Mouse (Mus musculus) lung, embryonic 14.5 days (tissue): ENCODE results near the gene Cpox. TPM values are rescaled to one million over a fixed set of nuclear protein-coding genes. Genes with fewer than 3 reads are reported as not detected.

Experiments used
- ATAC-seq: fragments of 200-750 bp; cut with Nextera tagmentation; 2 replicates; pipeline ENCODE4 v1.8.0; 2017; ENCODE audit warnings: mild to moderate bottlenecking, moderate TSS enrichment, moderate library complexity; ENCODE audit not compliant: insufficient read depth
- DNase-seq: peaks from one replicate; pipeline ENCODE4 v3.0.0-alpha.2; 2015
- H3K27ac ChIP-seq: fragments of 300-500 bp; sonication (generic); 2 replicates; pipeline ENCODE4 v1.5.1; 2014; ENCODE audit warnings: low read depth, mild to moderate bottlenecking, moderate library complexity
- H3K27me3 ChIP-seq: fragments of 300-500 bp; sonication (generic); 2 replicates; pipeline ENCODE4 v1.6.1; 2014; ENCODE audit warnings: low read length, control low read depth; ENCODE audit not compliant: insufficient read depth
- H3K36me3 ChIP-seq: fragments of 300-500 bp; sonication (generic); 2 replicates; pipeline ENCODE4 v1.6.1; 2014; ENCODE audit warnings: control low read depth; ENCODE audit not compliant: insufficient read depth
- H3K4me1 ChIP-seq: fragments of 300-500 bp; sonication (generic); 2 replicates; pipeline ENCODE4 v1.6.1; 2014; ENCODE audit warnings: antibody characterized with exemption, control low read depth; ENCODE audit not compliant: insufficient read depth
- H3K4me2 ChIP-seq: fragments of 300-500 bp; sonication (generic); 2 replicates; pipeline ENCODE4 v1.6.1; 2014; ENCODE audit warnings: mild to moderate bottlenecking
- H3K4me3 ChIP-seq: fragments of 300-500 bp; sonication (generic); 2 replicates; pipeline ENCODE4 v1.5.1; 2014; ENCODE audit warnings: low read depth, low read length
- H3K9ac ChIP-seq: fragments of 300-500 bp; sonication (generic); 2 replicates; pipeline ENCODE4 v1.6.1; 2014
- H3K9me3 ChIP-seq: fragments of 300-500 bp; sonication (generic); 2 replicates; pipeline ENCODE4 v1.6.1; 2016; ENCODE audit warnings: low read depth, low read length, control low read depth
- CTCF ChIP-seq: IDR thresholded peaks from 2 replicates; pipeline ENCODE4 v1.5.1; 2016; ENCODE audit warnings: antibody characterized with exemption, low read depth
- whole genome bisulfite sequencing: fragments of 180-500 bp; shearing (Covaris S2); extraction: QIAGEN DNeasy Blood & Tissue Kit; methylation state at CpG from one replicate; pipeline ENCODE4 v1.1.7; 2014; 5-methylcytosine and 5-hydroxymethylcytosine counted together
- microRNA-seq: library from miRNA; unstranded; fragments of <30 nt; microRNA quantifications from one replicate; pipeline ENCODE4, GENCODE M21; 2016; ENCODE audit warnings: borderline number of aligned reads
- polyA plus RNA-seq: library from polyadenylated mRNA; unstranded; fragments of >200 nt; fragmentation: Nextera tagmentation; extraction: Ambion mirVana; gene quantifications from 2 replicates; pipeline ENCODE4 v1.2.1, GENCODE M21; 2014

Cpox gene
- polyA plus RNA-seq, 1 experiment from 2014 or later, result 23.7 TPM

DNA sequence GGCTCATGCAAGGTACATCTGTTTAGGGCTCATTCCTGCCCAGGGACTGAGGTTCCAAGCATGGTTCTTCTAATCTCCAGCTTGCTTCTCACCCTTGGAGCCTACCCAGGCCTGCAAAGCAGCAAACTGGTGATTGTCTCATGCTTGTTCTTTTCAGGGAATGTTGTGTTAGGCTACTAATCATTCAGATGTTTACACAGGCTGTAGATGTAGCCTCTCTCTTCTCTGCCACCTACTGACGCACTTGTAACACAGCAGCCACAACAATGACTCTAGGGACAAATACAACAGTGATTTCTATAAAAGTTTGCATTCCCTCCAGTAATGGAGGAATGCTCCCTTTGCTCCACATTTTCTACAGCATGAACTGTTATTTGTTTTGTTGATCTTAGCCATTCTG lies 81.2 kb downstream of the Cpox start:
- Histone ChIP-seq H3K27me3 (no peaks in the 10 kb centered on the region), H3K4me2 (no peak overlapping the region), H3K27ac (no peak overlapping the region), H3K9ac (no peak overlapping the region), H3K9me3 (no peaks in the 10 kb centered on the region), H3K4me3 (no peak overlapping the region), H3K4me1 (no peaks in the 10 kb centered on the region), H3K36me3 (no peaks in the 10 kb centered on the region)
- DNase-seq (peak; percentile 40), ATAC-seq (peak; percentile 68; the same call in 1 of the 2 replicates)
- TF ChIP-seq CTCF, result peak; percentile 57
- 28% methylated on average over 1 of the region's 1 CpGs for WGBS

DNA sequence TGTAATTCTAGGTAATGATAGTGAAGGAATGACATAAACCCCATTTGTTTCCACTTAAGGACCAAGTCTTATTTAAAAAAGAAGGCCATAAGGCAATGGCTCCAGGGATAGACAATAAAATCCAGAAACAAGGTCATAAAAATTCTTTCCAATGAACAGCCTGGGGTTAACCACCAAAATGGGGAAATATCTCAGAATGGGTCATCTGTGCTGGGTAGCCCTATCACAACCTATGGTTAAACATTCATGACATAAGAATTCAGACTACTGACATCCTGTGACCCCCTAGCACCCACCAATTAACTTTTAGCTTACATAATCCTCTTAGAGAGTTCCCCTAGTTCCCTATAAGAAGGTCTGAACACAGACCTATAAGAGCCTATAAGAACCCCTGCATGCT lies 86.1 kb downstream of the Cpox start:
- ATAC-seq, result no peak
- TF ChIP-seq CTCF, result no peak
- H3K36me3 ChIP-seq, result no peaks in the 10 kb centered on the region
- no peaks in the 10 kb centered on the region for H3K4me1 ChIP-seq
- no peaks in the 10 kb centered on the region for H3K27me3 ChIP-seq
- no peak for DNase-seq
- no peak overlapping the region for H3K9ac ChIP-seq
- H3K4me3 ChIP-seq, result no peak overlapping the region
- no peak overlapping the region for H3K4me2 ChIP-seq
- no peak overlapping the region for H3K27ac ChIP-seq
- H3K9me3 ChIP-seq, result no peaks in the 10 kb centered on the region

DNA sequence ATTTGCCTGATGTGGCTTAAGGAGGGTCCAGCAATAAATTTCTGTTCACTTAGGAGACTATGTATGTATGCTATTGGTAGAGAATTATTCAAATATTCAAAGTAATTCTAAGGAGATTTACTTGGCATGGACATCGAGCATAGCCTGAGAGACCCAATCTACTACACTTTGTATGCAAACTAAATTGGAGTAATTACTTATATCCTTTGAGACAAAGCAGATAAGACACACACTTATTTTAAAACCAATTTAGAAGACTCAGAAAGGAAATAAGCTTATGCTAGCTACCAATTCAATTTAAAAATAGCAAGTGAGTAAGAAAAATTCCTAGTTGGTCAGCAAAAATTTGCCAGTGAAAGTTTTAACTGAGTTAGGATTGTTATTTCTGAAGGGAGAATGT lies 93.0 kb downstream of the Cpox start, which contains the start of gene Olfr172:
Olfr172 (minus strand) TSS at position 101 of the 400 bp plus-strand sequence.
- WGBS, result 78% methylated on average over 1 of the region's 1 CpGs
- no peaks in the 10 kb centered on the region for H3K27me3 ChIP-seq
- no peaks in the 10 kb centered on the region for H3K4me1 ChIP-seq
- ATAC-seq (no peak), DNase-seq (no peak)
- H3K36me3 ChIP-seq, result no peaks in the 10 kb centered on the region
- H3K9ac ChIP-seq, result no peak within 1 kb of the TSS
- no peak for TF ChIP-seq CTCF
- no peak within 1 kb of the TSS for H3K27ac ChIP-seq
- no peaks in the 10 kb centered on the region for H3K9me3 ChIP-seq
- no peak within 1 kb of the TSS for H3K4me3 ChIP-seq
- no peak within 1 kb of the TSS for H3K4me2 ChIP-seq

Small RNA genes within 50 kb of the gene (microRNA-seq; reads per million reads assigned to microRNA genes)
- not detected for gene Gm27564

Other genes with a start within 250 kb of the Cpox start
- gene St3gal6, start 146.0 kb upstream of the Cpox start, polyA plus RNA-seq, result 26.6 and 30.2 TPM in 2 replicates
- not detected in 2 replicates for gene Gm813, start 53.3 kb upstream of the Cpox start, polyA plus RNA-seq
- not detected in 2 replicates for gene E330017A01Rik, start 31.6 kb upstream of the Cpox start, polyA plus RNA-seq
- 0.11 TPM in 1 of 2 replicates, not detected in the other for gene Gpr15, start 48.8 kb downstream of the Cpox start, polyA plus RNA-seq
- gene Cldnd1, start 57.6 kb downstream of the Cpox start, polyA plus RNA-seq, result 127 and 128 TPM in 2 replicates
- not detected in 2 replicates for gene Olfr172, start 92.9 kb downstream of the Cpox start, polyA plus RNA-seq
- gene Olfr173, start 130.0 kb downstream of the Cpox start, polyA plus RNA-seq, result not detected in 2 replicates
- gene Olfr175-ps1, start 156.5 kb downstream of the Cpox start, polyA plus RNA-seq, result not detected in 2 replicates
- gene Olfr177, start 204.5 kb downstream of the Cpox start, polyA plus RNA-seq, result not detected in 2 replicates
- gene Olfr178, start 221.8 kb downstream of the Cpox start, polyA plus RNA-seq, result not detected in 2 replicates